Mouse (Mus musculus) adrenal gland, postnatal 10 days (tissue): ENCODE data around the gene Sec14l5. TPM values are rescaled to one million over a fixed set of nuclear protein-coding genes. Genes with fewer than 3 reads are reported as not detected.
A peak's percentile ranks its signal among the peaks of the same experiment; 100 is the strongest.

Source experiments
- DNase-seq: peaks from one replicate; pipeline ENCODE4 v3.0.0; 2021; ENCODE audit warnings: mixed read lengths
- total RNA-seq, 2 experiments: library from RNA; stranded (reverse); gene quantifications; 2 replicates each; pipeline ENCODE4 v1.2.3; 2021

Gene Sec14l5
- total RNA-seq, 2 experiments from 2014 or later: 0.39 to 0.76 TPM

DNA sequence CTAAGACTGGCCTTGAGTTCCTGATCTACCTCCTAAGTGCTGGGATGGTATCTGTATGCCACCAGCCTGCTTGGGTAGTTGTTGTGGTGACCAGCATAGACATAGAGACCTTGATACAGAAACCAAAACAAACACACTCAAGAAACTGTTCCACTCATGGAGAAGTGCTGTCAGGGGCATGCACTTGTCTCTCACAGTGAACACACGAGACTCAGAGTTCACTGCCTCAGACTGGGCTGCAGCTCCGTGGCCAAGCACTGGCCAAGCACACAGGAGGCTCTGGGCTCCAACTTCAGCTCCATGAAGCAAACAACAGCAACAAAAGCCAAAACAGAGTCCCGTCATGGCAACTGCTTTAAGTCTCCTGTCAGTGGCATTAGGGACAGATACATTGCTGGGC, 8.1 kb downstream of the Sec14l5 start:
- DNase-seq: no peak

DNA sequence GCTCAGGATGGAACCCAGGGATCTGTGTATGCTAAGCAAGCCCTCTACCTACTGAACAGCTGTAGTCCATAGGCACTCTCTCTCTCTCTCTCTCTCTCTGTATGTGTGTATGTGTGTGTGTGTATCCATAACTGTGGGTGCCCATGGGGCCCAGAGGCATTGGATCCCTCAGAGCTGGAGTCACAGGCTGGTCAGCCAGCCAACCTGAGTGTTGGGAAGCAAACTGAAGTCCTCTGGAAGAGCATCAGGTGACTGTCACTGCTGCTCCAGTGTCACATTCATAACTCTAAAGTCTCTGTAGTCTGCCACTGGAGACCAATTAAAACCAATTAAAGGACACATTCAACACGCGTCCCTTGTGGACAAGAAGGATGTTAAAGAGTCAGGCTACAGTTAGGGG, 9.6 kb downstream of the Sec14l5 start:
- no peak for DNase-seq

DNA sequence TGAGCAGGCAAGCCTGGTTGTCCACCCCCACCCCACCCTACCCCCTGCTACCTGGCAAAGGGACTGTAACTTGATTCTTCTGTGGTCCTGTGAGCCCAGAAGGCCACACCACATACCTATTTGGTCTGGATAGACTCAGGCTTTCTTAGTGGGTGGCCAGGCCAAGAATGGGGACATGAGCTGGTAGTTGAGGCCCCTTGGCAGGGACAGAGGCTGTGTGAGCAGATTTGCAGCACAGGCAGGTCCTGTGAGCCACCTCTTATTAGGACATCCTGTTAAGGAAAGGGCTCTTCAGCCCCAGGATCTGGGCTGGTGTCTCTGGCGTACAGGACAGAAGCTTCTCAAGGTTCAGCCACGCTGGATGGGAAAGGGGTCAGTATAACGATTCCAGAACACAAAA, 10.2 kb downstream of the Sec14l5 start:
- no peak for DNase-seq

DNA sequence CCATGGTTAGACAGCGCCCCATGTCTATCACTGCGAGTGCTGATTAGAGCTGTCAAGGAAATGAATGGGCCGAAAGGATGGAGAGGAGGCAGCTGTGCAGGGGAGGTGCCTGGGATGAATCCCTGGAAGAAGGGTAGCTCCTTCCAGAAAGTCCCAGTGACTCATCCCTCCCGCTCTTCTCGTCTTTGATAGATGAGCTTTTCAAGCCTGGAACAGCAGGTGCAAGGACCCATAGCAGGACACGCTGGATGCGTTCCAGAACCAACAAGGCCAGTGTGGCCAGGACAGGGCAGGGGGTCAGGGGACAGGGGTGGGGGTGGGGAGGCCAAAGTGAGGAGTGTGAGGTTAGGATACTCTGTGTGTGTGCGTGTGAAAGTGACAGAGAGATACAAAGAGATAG, 12.3 kb downstream of the Sec14l5 start:
- peak; percentile 22 for DNase-seq

DNA sequence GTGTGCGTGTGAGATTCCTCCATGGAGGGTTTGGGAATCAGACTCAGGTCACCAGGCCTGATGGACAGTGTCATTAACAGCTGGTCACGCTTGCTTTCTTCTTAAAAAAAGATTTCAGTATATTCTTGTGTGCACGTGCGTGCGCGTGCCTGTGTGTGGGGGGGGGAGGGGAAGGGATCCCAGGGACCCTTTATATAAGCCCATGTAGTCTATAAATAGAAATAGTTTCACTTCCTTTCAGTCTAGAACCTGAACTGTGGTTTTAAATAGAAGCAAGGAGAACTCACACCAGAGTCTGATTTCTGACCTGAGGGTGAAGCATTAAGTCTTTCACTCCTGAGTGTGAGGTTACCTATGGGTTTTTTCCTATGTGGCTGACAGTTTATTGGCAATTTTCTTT, 17.4 kb downstream of the Sec14l5 start:
- no peak for DNase-seq

DNA sequence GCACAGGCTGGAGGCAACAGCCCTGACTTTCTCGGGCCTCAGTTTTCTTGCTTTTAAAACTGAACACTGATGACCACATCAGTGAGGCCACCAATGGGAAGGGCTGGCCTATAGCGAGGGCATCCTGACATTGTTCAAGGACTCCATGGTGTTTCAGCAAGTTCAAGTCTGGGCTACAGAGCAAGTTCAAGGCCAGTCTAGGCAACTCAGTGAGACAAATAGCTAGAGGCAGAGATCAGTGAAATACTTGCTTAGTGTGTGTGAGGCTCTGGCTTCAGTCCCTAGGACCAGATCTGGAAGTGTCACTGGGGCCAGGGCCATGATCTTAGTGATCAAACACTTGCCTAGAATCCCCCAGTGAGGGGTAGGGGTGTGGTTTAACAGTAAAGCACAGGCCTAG, 21.1 kb downstream of the Sec14l5 start:
- no peak for DNase-seq

DNA sequence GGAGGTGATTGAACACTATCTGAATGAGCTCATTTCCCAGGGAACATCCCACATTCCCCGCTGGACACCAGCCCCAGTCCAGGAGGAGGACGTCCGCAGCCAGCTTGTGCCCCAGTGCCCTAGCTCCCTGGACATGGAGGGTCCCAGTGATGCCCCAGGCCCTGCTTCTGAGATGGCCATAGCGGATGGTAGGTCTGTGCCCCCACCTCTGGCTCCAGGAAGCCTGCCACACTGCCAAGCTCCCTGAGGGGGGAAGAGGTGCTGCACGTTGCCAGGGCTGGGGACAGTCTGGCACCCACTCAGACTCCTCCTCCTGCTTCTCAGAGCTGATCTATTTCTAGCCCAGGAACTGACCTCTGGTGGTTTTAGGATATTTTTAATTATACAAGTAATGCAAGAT, 21.9 kb downstream of the Sec14l5 start:
- peak; percentile 52 for DNase-seq

DNA sequence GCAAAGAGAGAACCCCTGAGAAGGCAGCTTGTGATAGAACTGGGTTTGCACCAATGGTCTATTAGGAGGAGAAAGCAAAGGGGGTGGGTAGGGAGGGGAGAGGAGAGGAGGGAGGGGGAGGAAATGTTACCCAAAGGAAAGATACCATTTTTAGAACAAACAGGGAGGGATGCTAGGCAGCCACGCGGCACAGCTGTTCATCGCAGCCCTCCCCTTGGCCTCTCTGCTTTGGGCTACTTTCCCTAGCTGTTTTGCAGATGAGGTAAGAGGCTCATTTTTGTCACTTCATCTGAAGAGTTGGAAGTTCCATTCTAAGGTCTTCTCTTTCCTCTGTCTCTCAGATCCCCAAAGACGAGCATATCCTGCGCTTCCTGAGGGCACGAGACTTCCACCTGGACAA, 25.7 kb downstream of the Sec14l5 start:
- no peak for DNase-seq

DNA sequence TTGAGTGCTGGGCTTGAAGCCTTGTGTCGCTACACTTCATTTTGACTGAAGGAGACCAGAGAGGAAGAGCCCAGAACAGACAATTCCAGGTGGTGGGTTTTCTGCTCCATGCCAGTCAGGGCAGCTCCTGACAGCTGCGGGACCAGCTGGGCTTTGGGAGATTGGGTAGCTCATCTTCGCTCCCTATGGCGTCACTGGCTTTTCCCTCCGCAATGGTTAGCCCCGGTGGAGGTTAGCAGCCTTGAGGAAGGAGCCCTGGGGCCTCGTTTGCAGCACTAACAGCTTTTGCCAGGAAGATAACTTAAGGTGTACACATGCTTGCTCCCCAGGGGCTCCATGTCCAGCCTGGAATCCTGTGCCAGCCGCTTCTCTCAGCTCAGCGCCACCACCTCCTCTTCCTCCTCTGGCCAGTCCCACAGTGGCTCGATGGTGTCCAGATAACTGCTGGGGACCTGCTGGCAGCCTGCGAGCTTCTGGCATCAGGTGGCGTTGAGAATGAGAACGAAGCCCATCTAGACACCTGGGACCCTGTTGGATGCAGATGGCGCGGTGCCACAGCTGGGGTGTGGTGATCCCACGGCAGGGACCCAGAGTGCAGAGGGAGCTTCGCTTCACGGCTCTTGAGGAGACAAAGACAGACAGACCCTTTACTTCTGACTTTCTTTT, 36.5 kb downstream of the Sec14l5 start:
- DNase-seq: no peak

DNA sequence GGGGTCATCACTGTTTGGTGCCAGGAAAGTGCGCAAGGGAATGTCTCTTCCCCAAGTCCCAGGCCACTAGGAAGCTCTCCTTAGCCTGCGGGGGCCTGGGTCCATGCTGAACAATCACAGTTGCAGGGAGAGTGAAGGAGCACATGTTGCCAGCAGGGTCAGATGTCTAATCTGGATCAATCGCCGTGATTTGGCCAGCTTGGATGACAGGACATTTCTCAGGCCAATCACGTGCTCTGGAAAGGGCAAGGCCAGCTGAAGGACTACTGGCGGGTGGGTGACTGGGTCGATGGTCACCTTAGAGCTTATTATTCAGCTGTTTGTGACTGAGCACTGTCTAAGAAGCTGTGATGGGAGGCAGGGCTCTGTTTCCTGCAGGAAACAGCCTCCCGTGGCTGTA, 37.2 kb downstream of the Sec14l5 start:
- peak; percentile 66 for DNase-seq

DNA sequence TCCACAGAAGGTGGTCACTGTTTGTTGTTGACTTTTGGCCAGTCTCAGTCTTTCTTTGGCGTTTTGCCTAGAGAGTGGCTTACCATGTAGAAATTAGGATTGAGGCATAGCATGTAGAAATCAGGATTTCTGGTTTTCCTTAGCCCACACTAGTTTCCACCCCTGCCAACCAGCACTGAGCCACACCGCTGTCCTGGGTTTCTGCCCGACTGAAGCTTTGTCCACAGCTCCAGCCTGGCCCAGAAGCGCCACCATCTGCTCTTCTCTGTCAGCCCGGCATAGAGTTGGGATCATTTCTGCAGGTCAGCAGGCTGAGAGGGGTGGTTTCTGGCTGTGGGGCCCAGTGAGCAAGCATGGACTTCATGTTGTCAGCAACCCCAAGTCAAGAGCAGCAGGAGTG, 38.0 kb downstream of the Sec14l5 start:
- no peak for DNase-seq

DNA sequence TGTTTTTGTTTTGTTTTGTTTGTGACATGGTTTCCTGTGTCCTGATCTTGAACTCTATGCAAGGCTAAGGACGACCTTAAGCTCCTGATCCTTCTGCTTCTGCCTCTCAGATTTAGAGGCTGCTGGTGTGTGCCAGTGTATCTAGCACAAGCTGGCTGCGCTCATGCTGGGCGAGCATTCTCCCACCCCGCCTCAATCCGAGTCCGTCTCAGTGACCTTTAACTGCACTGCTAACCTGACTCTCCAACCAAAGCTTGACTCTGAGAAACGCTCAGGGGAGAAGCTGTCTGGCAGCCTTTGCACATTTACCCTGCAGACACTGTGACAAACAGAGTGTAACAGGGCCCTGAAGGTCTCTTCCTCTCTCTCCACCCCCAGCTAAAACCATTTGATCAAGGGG, 38.8 kb downstream of the Sec14l5 start:
- DNase-seq: peak; percentile 54

DNA sequence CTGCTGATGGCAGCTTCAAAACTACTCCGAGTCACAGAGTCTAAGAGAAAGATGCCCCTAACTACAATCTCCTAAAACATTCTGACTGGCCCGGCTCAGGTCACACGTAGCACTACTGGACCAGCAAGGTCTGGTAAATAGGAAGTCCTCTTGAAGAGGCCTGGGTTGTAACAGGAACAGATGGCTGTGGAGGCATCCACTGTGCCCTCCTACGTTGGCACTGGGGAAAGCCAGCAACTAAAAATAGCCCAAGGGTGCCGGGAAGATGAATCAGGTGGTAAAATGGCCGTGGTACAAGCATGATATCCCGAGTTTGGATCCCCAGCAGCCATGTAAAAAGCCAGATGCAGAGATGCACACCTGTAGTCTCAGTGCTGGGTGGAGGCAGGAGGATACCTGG, 39.3 kb downstream of the Sec14l5 start:
- DNase-seq: peak; percentile 36

DNA sequence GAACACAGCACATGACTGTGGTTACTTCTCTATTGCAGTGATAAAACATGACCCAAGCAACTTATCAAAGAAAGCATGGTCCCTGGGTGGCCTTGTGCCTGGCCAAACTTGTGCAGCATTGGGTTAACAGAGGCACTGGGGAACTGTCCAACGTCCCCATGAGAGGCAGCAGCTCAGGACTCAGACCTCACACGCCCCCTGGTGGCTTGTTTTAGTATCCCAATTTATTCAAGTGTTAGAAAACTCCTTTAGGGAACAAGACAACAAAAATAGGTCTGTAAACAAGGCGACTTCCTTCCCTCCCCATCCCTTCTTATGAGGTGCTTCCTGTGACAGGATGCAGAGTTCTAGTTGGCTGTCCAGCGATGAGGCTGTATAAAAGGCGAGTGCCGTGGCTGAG, 48.2 kb downstream of the Sec14l5 start:
- peak; percentile 85 for DNase-seq

DNA sequence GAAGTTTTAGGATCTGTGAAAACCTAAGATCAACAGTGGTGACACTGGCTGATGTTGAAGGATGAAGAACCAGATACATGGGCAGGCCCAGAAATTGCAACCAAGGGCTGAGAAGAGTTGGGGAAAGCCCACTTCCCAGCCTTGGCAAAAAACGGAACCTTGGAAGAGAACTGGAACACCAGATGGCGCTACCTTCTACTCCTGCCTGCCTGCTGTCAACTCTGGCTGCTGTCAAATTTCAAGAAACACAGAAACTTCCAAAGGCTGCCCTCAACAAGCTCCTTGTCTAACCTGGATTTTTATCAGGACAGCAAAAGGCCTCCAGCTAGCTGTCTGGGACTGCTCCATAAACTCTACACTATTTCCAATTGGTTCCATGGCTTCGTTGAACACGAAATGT, 55.8 kb downstream of the Sec14l5 start:
- DNase-seq: peak; percentile 67

DNA sequence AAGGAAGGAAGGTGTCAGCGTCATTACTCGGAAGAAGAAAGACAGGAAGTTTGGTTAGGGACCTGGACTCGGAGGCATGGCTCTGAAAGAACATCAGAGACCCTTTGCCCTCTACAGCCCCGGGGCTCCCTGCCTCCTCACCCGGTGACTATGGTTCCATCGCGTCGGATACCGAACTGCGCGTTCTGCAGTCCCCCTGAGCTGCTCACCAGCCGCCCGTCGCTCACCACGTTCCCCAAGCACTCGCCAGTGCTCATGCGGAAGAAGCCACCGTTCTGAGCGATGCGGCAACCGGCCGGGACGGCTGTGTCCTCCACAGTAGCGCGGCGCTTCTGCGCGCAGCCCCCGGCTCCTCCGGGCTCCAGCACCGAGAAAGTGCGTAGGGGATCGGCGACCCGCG, 56.3 kb downstream of the Sec14l5 start:
- DNase-seq: peak; percentile 41

DNA sequence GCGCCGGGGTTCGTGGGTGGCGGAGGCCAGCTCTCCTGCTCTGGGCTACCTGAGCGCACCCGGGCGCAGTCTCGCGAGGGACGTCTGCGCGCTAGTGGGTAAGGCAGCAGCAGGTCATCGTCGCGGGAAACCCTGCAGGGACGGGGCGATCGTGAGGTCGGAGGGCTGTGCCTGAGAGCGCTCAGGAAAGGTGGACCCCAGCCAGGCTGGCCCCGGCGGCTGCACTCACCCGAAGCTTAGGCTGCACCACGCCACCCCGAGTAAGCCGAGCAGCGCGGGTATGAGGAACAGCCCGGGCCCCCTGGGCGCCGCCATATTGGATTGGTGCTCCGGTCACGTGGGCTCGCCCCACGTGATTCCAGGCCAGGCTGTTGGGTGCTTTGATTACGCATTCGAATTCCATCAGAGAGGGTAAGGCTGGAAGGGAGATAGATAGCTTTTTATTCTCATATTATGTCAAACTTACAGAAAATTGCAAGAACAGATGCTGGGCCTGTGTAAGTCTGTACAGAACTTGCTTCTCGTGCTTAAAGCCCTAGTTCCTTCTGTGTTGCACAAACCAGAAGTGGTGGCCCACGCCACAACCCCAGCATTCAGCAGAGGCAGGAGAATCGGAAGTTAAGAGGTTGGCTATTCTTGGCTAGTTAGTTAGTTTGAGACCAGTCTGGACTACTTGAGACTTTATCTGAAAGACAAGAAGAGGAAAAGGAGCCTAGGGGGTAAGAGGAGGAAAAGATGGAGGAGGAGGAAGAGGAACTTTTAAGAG, 56.9 kb downstream of the Sec14l5 start, which contains the start of gene Nagpa:
Gene Nagpa (minus strand): TSS at position 345 of the 766 bp plus-strand sequence.
- peak; percentile 89 for DNase-seq

DNA sequence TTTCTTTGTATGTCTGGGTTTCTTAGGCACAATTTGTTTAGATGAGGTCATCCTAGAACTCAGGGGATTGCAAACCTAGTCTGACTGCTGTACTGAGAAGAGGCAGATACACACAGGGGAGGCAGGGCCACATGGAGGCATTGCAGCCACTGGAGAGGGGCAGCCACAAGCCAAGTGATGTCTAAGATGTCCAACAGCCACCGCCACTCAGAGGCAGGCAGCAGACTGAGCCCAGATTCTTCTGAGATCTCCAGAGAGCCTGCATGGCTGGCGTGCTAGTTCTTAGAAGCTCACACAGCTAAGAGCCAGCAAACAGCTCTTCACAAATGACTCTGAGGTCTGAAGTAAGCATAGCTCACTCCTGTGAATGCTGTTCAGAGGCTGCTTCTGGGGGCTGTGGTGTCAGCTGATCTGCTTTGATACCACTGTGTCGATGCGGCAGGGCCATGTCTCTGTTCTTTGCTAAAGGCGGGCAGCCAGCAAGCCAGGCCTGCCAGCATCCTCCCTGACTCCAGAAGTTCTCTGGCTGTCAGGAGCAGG, 58.6 kb downstream of the Sec14l5 start:
- DNase-seq: no peak

DNA sequence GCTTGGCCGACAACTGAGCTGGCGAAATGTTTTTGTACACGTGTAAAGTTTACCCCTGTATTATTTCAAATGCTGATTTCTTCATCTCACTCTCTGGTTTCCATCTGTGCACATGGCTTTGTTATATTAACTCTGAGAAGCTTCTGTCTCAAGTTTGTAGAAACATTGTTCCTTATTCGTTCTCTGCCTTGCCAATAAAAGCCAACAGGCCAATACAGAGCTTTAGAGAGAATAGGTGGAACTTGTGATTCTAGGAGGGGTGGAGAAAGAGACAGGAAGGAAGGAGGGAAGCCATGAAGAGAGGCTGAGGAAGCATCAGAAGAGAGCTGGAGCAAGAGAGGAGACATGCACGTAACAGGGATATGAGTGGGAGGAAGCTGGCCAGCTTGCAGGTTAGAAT, 59.1 kb downstream of the Sec14l5 start:
- DNase-seq: no peak

DNA sequence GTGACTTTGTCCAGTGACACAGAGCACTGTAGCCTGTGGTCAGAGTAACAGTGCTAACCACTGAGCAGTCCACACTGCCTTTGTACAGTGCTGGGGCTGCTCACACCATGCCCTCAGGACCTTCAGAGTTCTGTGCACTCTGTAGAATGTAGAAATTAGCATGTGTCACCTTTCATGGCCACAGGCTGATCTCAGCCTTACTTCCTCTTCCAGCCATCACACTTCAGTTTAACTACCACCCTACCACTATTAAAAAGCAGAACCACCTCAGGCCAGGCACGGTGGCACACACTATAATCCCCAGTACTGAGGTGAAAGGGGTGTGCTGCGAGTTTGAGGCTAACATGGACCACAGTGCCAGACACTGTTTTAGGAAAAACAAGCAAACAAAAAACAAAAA, 63.5 kb downstream of the Sec14l5 start:
- no peak for DNase-seq

DNA sequence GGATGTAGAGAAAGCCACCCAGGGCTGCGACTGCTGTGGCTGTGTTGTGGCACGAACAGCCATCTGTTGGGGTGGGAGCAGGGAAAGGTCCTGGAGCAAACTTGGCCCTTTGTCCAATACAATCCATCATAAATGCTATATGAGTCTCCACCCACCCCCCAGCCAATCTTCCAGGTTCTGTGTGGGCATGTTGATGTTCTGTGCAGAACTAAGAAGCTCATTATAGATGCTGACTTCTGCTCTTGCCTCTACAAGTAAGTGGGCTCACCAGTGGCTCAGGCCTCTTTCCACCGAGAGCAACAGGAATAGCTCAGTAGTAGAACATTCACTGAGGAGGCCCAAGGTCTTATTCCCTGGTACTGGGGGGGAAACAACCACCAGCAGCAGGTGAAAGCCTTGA, 65.2 kb downstream of the Sec14l5 start:
- DNase-seq: no peak

DNA sequence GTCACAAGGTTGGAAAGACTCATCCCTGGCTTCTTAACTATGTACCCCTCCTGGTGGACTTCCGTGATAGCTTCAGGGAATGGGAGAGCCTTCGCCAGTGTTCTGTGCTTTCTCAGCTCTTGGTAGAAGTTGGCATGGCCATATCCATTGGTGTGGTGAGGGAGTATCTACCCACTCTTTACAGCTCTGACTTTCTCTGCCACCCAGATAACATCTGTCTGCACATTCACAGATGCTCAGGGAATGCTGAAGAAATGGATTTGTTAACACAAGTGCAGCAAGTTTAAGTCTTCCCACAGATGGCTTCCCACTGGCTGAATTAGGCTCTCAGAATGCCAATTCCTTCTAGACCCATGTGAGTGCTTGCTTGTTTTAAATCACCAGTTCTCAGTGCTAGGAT, 67.2 kb downstream of the Sec14l5 start:
- no peak for DNase-seq

DNA sequence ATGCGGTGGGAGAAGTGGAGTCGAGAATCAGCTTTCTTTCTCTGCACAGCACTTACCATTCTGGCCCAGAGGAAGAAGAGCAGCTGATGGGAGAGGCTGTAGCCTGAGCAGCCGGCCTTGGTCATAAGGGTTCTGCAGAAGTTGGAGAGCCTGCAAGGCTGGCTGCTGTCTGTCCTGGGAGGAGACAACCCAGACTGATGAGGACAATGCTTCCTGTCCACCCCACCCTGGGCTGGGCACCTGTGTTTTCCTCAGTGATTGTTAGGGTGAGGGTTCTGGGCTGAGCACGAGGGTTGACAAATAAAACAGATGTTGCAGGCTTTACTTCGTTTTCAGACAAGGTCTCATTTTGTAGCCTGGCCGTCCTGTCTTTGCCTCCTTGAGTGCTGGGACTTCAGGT, 69.8 kb downstream of the Sec14l5 start:
- DNase-seq: no peak
